Mouse (Mus musculus): ENCODE data around the gene Izumo1r. TPM values are rescaled to one million over a fixed set of nuclear protein-coding genes. Genes with fewer than 3 reads are reported as not detected.

Gene Izumo1r
- polyA plus RNA-seq, 1 experiment from 2014 or later: 0.27 TPM

GRCm38 (mm10) chr9:14872181-14872930, 31.4 kb downstream of the Izumo1r start:
- no peaks in the 10 kb centered on the region for H3K9me3 ChIP-seq (replicated peaks; ENCODE audit: control insufficient read depth, low read length)
- H3K4me1 ChIP-seq (ENCODE audit: control insufficient read depth, insufficient read depth, low read length): no peaks in the 10 kb centered on the region; the same call in 1 of the 2 replicates
- H3K4me2 ChIP-seq (ENCODE audit: low read depth, low read length): no peak overlapping the region
- WGBS: 30% methylated on average over 17 of the region's 17 CpGs
- no peak overlapping the region for H3K9ac ChIP-seq (replicated peaks; ENCODE audit: low read length)
- H3K36me3 ChIP-seq (replicated peaks; ENCODE audit: control insufficient read depth, insufficient read depth, low read depth, low read length): no peaks in the 10 kb centered on the region
- no peak overlapping the region for H3K27ac ChIP-seq (replicated peaks; ENCODE audit: low read depth, low read length)
- H3K4me3 ChIP-seq (ENCODE audit: low read depth, low read length): no peak overlapping the region
- peak; percentile 30 for DNase-seq (ENCODE audit: low spot score)
- peak; percentile 69 for ATAC-seq (replicated peaks; ENCODE audit: insufficient number of reproducible peaks, low FRiP score, low TSS enrichment, low read depth)
- no peaks in the 10 kb centered on the region for H3K27me3 ChIP-seq (ENCODE audit: control insufficient read depth, insufficient read depth, low read length)

- H3K4me1 ChIP-seq (ENCODE audit: control insufficient read depth, insufficient read depth, low read length): no peaks in the 10 kb centered on the region; the same call in 1 of the 2 replicates
- WGBS: 75% methylated on average over 3 of the region's 3 CpGs
- H3K4me2 ChIP-seq (ENCODE audit: low read depth, low read length): no peak overlapping the region
- no peak for ATAC-seq (replicated peaks; ENCODE audit: insufficient number of reproducible peaks, low FRiP score, low TSS enrichment, low read depth)
- H3K9ac ChIP-seq (replicated peaks; ENCODE audit: low read length): no peak overlapping the region
- H3K9me3 ChIP-seq (replicated peaks; ENCODE audit: control insufficient read depth, low read length): no peaks in the 10 kb centered on the region
- no peak overlapping the region for H3K4me3 ChIP-seq (ENCODE audit: low read depth, low read length)
- no peaks in the 10 kb centered on the region for H3K27me3 ChIP-seq (ENCODE audit: control insufficient read depth, insufficient read depth, low read length)
- no peak overlapping the region for H3K27ac ChIP-seq (replicated peaks; ENCODE audit: low read depth, low read length)
- H3K36me3 ChIP-seq (replicated peaks; ENCODE audit: control insufficient read depth, insufficient read depth, low read depth, low read length): no peaks in the 10 kb centered on the region
- DNase-seq (ENCODE audit: low spot score): no peak
Measured at GRCm38 (mm10) chr9:14871536-14871935, 32.2 kb downstream of the Izumo1r start.

- WGBS: 89% methylated on average over 10 of the region's 10 CpGs
Measured at GRCm38 (mm10) chr9:14870802-14871201, 32.9 kb downstream of the Izumo1r start.

DNA sequence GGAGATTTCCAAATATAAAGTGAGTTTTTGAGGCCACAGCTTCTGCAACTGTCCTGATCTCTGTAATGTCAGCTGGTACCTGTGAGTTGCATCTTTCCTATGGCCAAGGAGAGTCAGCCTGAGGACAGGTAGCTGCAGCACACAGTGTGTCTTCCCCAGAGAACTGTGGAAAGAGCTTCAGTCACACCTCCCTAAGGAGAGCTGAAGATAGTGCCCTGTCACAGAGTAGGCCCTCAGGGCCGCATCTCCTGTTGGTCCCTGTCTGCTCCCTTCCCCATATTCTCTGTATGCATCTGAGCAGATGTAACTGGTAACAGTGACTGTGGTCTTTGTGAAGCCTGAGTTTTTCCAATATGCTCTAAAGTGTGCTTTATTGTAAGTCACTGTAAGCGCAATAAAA, 33.4 kb downstream of the Izumo1r start:
- Histone ChIP-seq H3K4me2 (ENCODE audit: low read depth, low read length) (no peak overlapping the region), H3K9me3 (replicated peaks; ENCODE audit: control insufficient read depth, low read length) (no peaks in the 10 kb centered on the region), H3K4me3 (ENCODE audit: low read depth, low read length) (no peak overlapping the region), H3K27me3 (ENCODE audit: control insufficient read depth, insufficient read depth, low read length) (no peaks in the 10 kb centered on the region), H3K4me1 (ENCODE audit: control insufficient read depth, insufficient read depth, low read length) (no peaks in the 10 kb centered on the region; the same call in 1 of the 2 replicates), H3K9ac (replicated peaks; ENCODE audit: low read length) (no peak overlapping the region), H3K27ac (replicated peaks; ENCODE audit: low read depth, low read length) (no peak overlapping the region), H3K36me3 (replicated peaks; ENCODE audit: control insufficient read depth, insufficient read depth, low read depth, low read length) (no peaks in the 10 kb centered on the region)
- DNase-seq (ENCODE audit: low spot score): no peak
- ATAC-seq (replicated peaks; ENCODE audit: insufficient number of reproducible peaks, low FRiP score, low TSS enrichment, low read depth): no peak
- WGBS: 84% methylated on average over 2 of the region's 2 CpGs

More at GRCm38 (mm10) chr9:14870802-14871201, 32.9 kb downstream of the Izumo1r start:
- Histone ChIP-seq H3K36me3 (replicated peaks; ENCODE audit: control insufficient read depth, insufficient read depth, low read depth, low read length) (no peaks in the 10 kb centered on the region), H3K27ac (replicated peaks; ENCODE audit: low read depth, low read length) (no peak overlapping the region), H3K4me1 (ENCODE audit: control insufficient read depth, insufficient read depth, low read length) (no peaks in the 10 kb centered on the region; the same call in 1 of the 2 replicates), H3K27me3 (ENCODE audit: control insufficient read depth, insufficient read depth, low read length) (no peaks in the 10 kb centered on the region), H3K4me2 (ENCODE audit: low read depth, low read length) (no peak overlapping the region), H3K9me3 (replicated peaks; ENCODE audit: control insufficient read depth, low read length) (no peaks in the 10 kb centered on the region), H3K4me3 (ENCODE audit: low read depth, low read length) (no peak overlapping the region), H3K9ac (replicated peaks; ENCODE audit: low read length) (no peak overlapping the region)
- DNase-seq (ENCODE audit: low spot score) (no peak), ATAC-seq (replicated peaks; ENCODE audit: insufficient number of reproducible peaks, low FRiP score, low TSS enrichment, low read depth) (no peak)

- Histone ChIP-seq H3K36me3 (replicated peaks; ENCODE audit: control insufficient read depth, insufficient read depth, low read depth, low read length) (no peaks in the 10 kb centered on the region), H3K4me1 (ENCODE audit: control insufficient read depth, insufficient read depth, low read length) (no peaks in the 10 kb centered on the region; the same call in 1 of the 2 replicates), H3K9me3 (replicated peaks; ENCODE audit: control insufficient read depth, low read length) (no peaks in the 10 kb centered on the region), H3K4me2 (ENCODE audit: low read depth, low read length) (no peak overlapping the region), H3K27ac (replicated peaks; ENCODE audit: low read depth, low read length) (no peak overlapping the region), H3K9ac (replicated peaks; ENCODE audit: low read length) (no peak overlapping the region), H3K4me3 (ENCODE audit: low read depth, low read length) (no peak overlapping the region), H3K27me3 (ENCODE audit: control insufficient read depth, insufficient read depth, low read length) (0 out of 2 replicates have a peak, but pooled peaks cover 2% of the 10 kb centered on the region)
- ATAC-seq (replicated peaks; ENCODE audit: insufficient number of reproducible peaks, low FRiP score, low TSS enrichment, low read depth) (no peak), DNase-seq (ENCODE audit: low spot score) (no peak)
- WGBS: 91% methylated on average over 8 of the region's 8 CpGs
Measured at GRCm38 (mm10) chr9:14868326-14868725, 35.4 kb downstream of the Izumo1r start.

DNA sequence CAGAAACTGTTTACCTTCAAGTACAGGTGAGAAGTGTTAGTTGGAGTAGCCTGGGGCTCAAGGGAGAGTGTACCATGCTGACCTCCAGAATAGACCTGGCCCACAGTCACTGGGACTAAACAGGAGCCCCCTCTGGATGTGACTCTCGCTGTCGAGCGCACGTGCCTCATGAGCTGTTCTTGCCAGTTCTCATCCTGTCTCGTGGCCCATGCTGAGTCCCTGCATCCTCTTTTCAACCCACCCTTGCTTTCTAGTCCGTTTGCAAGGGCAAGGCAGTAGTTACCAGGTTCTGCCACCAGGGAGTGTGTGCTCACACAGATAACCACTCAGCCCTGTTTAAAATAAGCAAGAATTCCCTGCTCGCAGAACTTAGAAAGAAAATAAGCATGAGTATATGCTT, 36.8 kb downstream of the Izumo1r start:
- WGBS: 36% methylated on average over 7 of the region's 7 CpGs
- Histone ChIP-seq H3K4me1 (ENCODE audit: control insufficient read depth, insufficient read depth, low read length) (no peaks in the 10 kb centered on the region), H3K27me3 (ENCODE audit: control insufficient read depth, insufficient read depth, low read length) (0 out of 2 replicates have a peak, but pooled peaks cover 2% of the 10 kb centered on the region), H3K27ac (replicated peaks; ENCODE audit: low read depth, low read length) (no peak overlapping the region), H3K9ac (replicated peaks; ENCODE audit: low read length) (no peak overlapping the region), H3K9me3 (replicated peaks; ENCODE audit: control insufficient read depth, low read length) (no peaks in the 10 kb centered on the region), H3K4me3 (ENCODE audit: low read depth, low read length) (no peak overlapping the region), H3K4me2 (ENCODE audit: low read depth, low read length) (no peak overlapping the region), H3K36me3 (replicated peaks; ENCODE audit: control insufficient read depth, insufficient read depth, low read depth, low read length) (no peaks in the 10 kb centered on the region)
- peak; percentile 67 for DNase-seq (ENCODE audit: low spot score)
- no peak for ATAC-seq (replicated peaks; ENCODE audit: insufficient number of reproducible peaks, low FRiP score, low TSS enrichment, low read depth)

GRCm38 (mm10) chr9:14864726-14865125, 39.0 kb downstream of the Izumo1r start:
- WGBS: 79% methylated on average over 9 of the region's 9 CpGs
- Histone ChIP-seq H3K9me3 (replicated peaks; ENCODE audit: control insufficient read depth, low read length) (no peaks in the 10 kb centered on the region), H3K36me3 (replicated peaks; ENCODE audit: control insufficient read depth, insufficient read depth, low read depth, low read length) (no peaks in the 10 kb centered on the region), H3K27ac (replicated peaks; ENCODE audit: low read depth, low read length) (no peak overlapping the region), H3K4me1 (ENCODE audit: control insufficient read depth, insufficient read depth, low read length) (no peaks in the 10 kb centered on the region; the same call in 1 of the 2 replicates), H3K27me3 (ENCODE audit: control insufficient read depth, insufficient read depth, low read length) (peaks cover 12% of the 10 kb centered on the region), H3K4me2 (ENCODE audit: low read depth, low read length) (no peak overlapping the region), H3K4me3 (ENCODE audit: low read depth, low read length) (no peak overlapping the region), H3K9ac (replicated peaks; ENCODE audit: low read length) (no peak overlapping the region)
- no peak for DNase-seq (ENCODE audit: low spot score)
- ATAC-seq (replicated peaks; ENCODE audit: insufficient number of reproducible peaks, low FRiP score, low TSS enrichment, low read depth): no peak

DNA sequence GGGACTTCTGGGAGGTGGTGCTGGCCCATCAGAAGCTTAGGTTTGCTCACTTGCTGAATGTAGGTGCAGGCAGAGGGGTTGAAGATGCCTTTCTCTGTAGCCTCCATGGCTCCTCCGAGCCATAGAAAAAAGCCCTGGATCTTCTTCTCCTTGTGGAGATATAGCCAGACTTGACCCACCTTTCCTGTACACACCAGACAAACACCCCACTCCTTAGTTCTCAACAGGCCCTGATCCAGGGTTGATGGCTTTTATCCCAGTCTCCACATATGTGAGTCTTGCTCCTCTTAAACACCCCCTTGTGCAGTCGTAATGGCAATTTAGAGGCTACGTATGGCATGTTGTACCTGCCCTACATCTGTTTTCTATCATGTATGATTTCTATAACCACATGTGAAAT, 40.6 kb downstream of the Izumo1r start:
- Histone ChIP-seq H3K27ac (replicated peaks; ENCODE audit: low read depth, low read length) (no peak overlapping the region), H3K4me2 (ENCODE audit: low read depth, low read length) (no peak overlapping the region), H3K4me3 (ENCODE audit: low read depth, low read length) (no peak overlapping the region), H3K9ac (replicated peaks; ENCODE audit: low read length) (no peak overlapping the region), H3K4me1 (ENCODE audit: control insufficient read depth, insufficient read depth, low read length) (no peaks in the 10 kb centered on the region; the same call in 1 of the 2 replicates), H3K9me3 (replicated peaks; ENCODE audit: control insufficient read depth, low read length) (no peaks in the 10 kb centered on the region), H3K27me3 (ENCODE audit: control insufficient read depth, insufficient read depth, low read length) (peaks cover 16% of the 10 kb centered on the region), H3K36me3 (replicated peaks; ENCODE audit: control insufficient read depth, insufficient read depth, low read depth, low read length) (no peaks in the 10 kb centered on the region)
- ATAC-seq (replicated peaks; ENCODE audit: insufficient number of reproducible peaks, low FRiP score, low TSS enrichment, low read depth): no peak
- 60% methylated on average over 3 of the region's 3 CpGs for WGBS
- DNase-seq (ENCODE audit: low spot score): no peak

All from embryonic facial prominence, embryonic 11.5 days (tissue).